Mouse (Mus musculus) liver, embryonic 14.5 days (tissue): ENCODE measurements around the gene Ccdc126. TPM values are rescaled to one million over a fixed set of nuclear protein-coding genes. Genes with fewer than 3 reads are reported as not detected.

Source experiments
- ATAC-seq: fragments of 200-750 bp; cut with Nextera tagmentation; 2 replicates; pipeline ENCODE4 v1.8.0; 2017; ENCODE audit warnings: moderate number of reproducible peaks, mild to moderate bottlenecking, moderate library complexity; ENCODE audit not compliant: insufficient read depth
- DNase-seq, 3 experiments: peaks; one replicate each; pipeline ENCODE4 v3.0.0-alpha.2; 2012 to 2013; ENCODE audit warnings: low read depth in 3 of 3, low spot score in 3 of 3
- H3K27ac ChIP-seq: fragments of 300-500 bp; sonication (generic); 2 replicates; pipeline ENCODE4 v1.5.1; 2014; ENCODE audit warnings: moderate library complexity, mild to moderate bottlenecking, control low read depth, inconsistent platforms
- H3K27me3 ChIP-seq: fragments of 300-500 bp; sonication (generic); 2 replicates; pipeline ENCODE4 v1.6.1; 2014; ENCODE audit warnings: mild to moderate bottlenecking, low read length, moderate library complexity; ENCODE audit not compliant: control insufficient read depth, insufficient read depth
- H3K36me3 ChIP-seq: fragments of 300-500 bp; sonication (generic); replicated peaks from 2 replicates; pipeline ENCODE4 v1.6.1; 2014; ENCODE audit warnings: low read depth; ENCODE audit not compliant: control insufficient read depth, insufficient read depth
- H3K4me1 ChIP-seq, 2 experiments: fragments of 200-500 bp in 1 of 2; fragments of 300-500 bp in 1 of 2; sonication (generic) in 1 of 2; replicated peaks; 2 replicates each; pipeline ENCODE4 v1.6.1; 2012 to 2014; ENCODE audit warnings: antibody characterized with exemption in 1 of 2, inconsistent platforms in 1 of 2, low read length in 1 of 2; ENCODE audit not compliant: control insufficient read depth in 2 of 2, insufficient read depth in 2 of 2
- H3K4me2 ChIP-seq: fragments of 300-500 bp; sonication (generic); 2 replicates; pipeline ENCODE4 v1.6.1; 2014; ENCODE audit warnings: low read depth, mild to moderate bottlenecking, control low read depth, moderate library complexity
- H3K4me3 ChIP-seq, 2 experiments: fragments of 200-500 bp in 1 of 2; fragments of 300-500 bp in 1 of 2; sonication (generic) in 1 of 2; 2 replicates each; pipeline ENCODE4 v1.5.1; 2012 to 2014; ENCODE audit warnings: low read depth in 2 of 2, low read length in 2 of 2, mild to moderate bottlenecking in 2 of 2, control low read depth in 1 of 2, inconsistent platforms in 1 of 2, moderate library complexity in 1 of 2; ENCODE audit not compliant: insufficient read depth in 1 of 2
- H3K9ac ChIP-seq: fragments of 300-500 bp; sonication (generic); replicated peaks from 2 replicates; pipeline ENCODE4 v1.6.1; 2014; ENCODE audit warnings: mild to moderate bottlenecking, control low read depth, moderate library complexity
- H3K9me3 ChIP-seq: fragments of 300-500 bp; sonication (generic); 2 replicates; pipeline ENCODE4 v1.6.1; 2016; ENCODE audit warnings: low read length, mixed read lengths; ENCODE audit not compliant: control insufficient read depth
- CTCF ChIP-seq: IDR thresholded peaks from 2 replicates; pipeline ENCODE4 v1.5.1; 2016; ENCODE audit warnings: antibody characterized with exemption, low read depth, control low read depth
- EP300 ChIP-seq: IDR thresholded peaks from 2 replicates; pipeline ENCODE4 v1.6.1; 2016; ENCODE audit warnings: antibody characterized with exemption, low read depth
- WGBS: fragments of 180-500 bp; shearing (Covaris S2); extraction: QIAGEN DNeasy Blood & Tissue Kit; methylation state at CpG from one replicate; pipeline ENCODE4 v1.1.7; 2014; ENCODE audit not compliant: insufficient replicate concordance; 5-methylcytosine and 5-hydroxymethylcytosine counted together
- polyA plus RNA-seq, 2 experiments: library from polyadenylated mRNA; depleted of rRNA in 1 of 2; stranded (reverse) in 1 of 2; unstranded in 1 of 2; fragments of >200 nt; fragmentation: Nextera tagmentation in 1 of 2; extraction: Ambion mirVana in 1 of 2; gene quantifications; 2 replicates each; pipeline versions ENCODE4 v1.2.1 to v1.2.3; 2012 to 2014

The Ccdc126 gene
- 0.79 and 1.4 TPM in 2 replicates for polyA plus RNA-seq (2012; rRNA removed)
- polyA plus RNA-seq (2014; fragmentation: Nextera tagmentation; extraction: Ambion mirVana), result 2.6 and 3.0 TPM in 2 replicates

- Histone ChIP-seq H3K4me2 (peak within 1 kb of the TSS; percentile 93), H3K9me3 (no peaks in the 10 kb centered on the region), H3K27ac (peak within 1 kb of the TSS; percentile 27; the same call in 1 of the 2 replicates), H3K27me3 (no peaks in the 10 kb centered on the region), H3K9ac (peak within 1 kb of the TSS; percentile 77), H3K4me3 (peak within 1 kb of the TSS; percentile 72 to 77), H3K36me3 (no peaks in the 10 kb centered on the region), H3K4me1 (peaks cover 0 to 4% of the 10 kb centered on the region in 2 experiments; a peak in 1 of 4 replicates)
- under 1% methylated on average over 47 of the region's 47 CpGs for WGBS
- TF ChIP-seq EP300, result no peak
- peak; percentile 70 for TF ChIP-seq CTCF
- DNase-seq, result peak; percentile 85 to 92 (median 88)
- peak; percentile 96 for ATAC-seq
Observed at GRCm38 (mm10) chr6:49318966-49319594, at the start of gene Ccdc126. Ccdc126 (plus strand) TSS chr6:49319274.

DNA sequence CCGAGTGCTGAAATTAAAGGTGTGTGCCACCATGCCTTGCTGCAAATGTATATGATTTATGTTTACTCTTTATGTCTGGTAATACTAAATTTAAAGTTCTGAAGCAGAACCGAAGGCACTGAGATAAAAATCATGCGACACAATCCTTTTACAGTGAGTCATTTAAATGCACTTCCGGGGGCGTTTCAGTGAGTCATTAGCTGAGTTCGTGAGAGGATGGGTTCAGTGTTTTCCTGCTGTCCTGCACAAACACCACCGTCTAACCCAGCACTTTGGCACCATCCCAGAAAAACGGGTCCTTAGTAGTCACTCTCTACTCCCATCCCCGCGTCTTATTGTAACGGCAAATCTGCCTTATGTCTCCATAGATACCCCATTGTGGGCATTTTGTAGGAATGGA lies 49.2 kb upstream of the Ccdc126 start:
- no peaks in the 10 kb centered on the region for H3K9me3 ChIP-seq
- H3K9ac ChIP-seq, result no peak overlapping the region
- no peaks in the 10 kb centered on the region for H3K27me3 ChIP-seq
- no peak for ATAC-seq
- 53% methylated on average over 11 of the region's 11 CpGs for WGBS
- no peak overlapping the region for H3K27ac ChIP-seq
- no peak for DNase-seq
- H3K4me1 ChIP-seq, result no peaks in the 10 kb centered on the region; a peak in 1 of 4 replicates
- H3K36me3 ChIP-seq, result no peaks in the 10 kb centered on the region
- H3K4me2 ChIP-seq, result no peak overlapping the region
- H3K4me3 ChIP-seq, result no peak overlapping the region
- no peak for TF ChIP-seq EP300
- no peak for TF ChIP-seq CTCF

DNA sequence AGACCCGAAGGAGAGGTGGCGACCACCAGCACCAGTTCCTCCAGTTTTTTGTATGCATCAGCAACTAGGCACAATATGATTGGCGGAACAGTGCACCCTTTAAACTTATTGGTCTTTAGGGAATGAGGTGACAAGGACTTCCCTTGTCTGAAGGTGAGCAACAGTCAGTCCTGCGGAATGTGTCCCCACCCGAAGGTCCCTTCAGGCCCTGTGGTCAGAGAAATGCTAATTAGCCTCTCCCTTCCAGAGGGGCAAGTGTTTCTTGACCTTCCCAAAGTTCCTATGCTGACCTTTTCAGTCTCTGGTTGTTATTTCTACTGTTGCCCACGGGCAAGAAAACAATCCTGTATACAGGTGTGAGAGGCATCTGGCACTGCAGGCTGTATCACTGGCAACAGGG lies 47.3 kb upstream of the Ccdc126 start:
- Histone ChIP-seq H3K9me3 (no peaks in the 10 kb centered on the region), H3K4me3 (no peak overlapping the region), H3K4me1 (no peaks in the 10 kb centered on the region; a peak in 1 of 4 replicates), H3K27ac (no peak overlapping the region), H3K9ac (no peak overlapping the region), H3K36me3 (no peaks in the 10 kb centered on the region), H3K27me3 (no peaks in the 10 kb centered on the region), H3K4me2 (no peak overlapping the region)
- ATAC-seq (no peak), DNase-seq (no peak)
- 55% methylated on average over 6 of the region's 6 CpGs for WGBS
- TF ChIP-seq EP300 (no peak), CTCF (no peak)

DNA sequence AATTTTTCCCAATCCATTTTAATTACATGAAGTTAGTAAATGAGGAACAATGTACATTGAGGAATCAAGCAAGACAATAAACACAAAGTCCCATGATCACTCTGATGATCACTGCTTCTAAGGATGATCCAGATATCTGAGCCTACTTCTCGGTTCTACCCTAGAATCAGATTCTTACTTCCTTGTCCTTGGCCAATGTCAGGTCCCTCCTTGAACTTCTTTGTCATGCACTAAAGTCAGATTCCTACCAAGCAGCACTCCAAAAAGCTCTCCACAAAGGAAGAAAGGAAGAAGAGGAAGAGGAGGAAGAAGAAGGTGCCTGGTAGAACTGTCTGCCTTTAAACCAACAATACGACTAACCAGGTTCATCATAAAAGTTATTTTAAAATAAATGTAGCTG lies 46.2 kb upstream of the Ccdc126 start:
- no peak for TF ChIP-seq EP300
- TF ChIP-seq CTCF, result no peak
- Histone ChIP-seq H3K36me3 (no peaks in the 10 kb centered on the region), H3K9ac (no peak overlapping the region), H3K4me2 (no peak overlapping the region), H3K4me3 (no peak overlapping the region), H3K27me3 (no peaks in the 10 kb centered on the region), H3K4me1 (no peaks in the 10 kb centered on the region), H3K9me3 (no peaks in the 10 kb centered on the region), H3K27ac (no peak overlapping the region)
- ATAC-seq (no peak), DNase-seq (no peak)
- 56% methylated on average over 2 of the region's 2 CpGs for WGBS

DNA sequence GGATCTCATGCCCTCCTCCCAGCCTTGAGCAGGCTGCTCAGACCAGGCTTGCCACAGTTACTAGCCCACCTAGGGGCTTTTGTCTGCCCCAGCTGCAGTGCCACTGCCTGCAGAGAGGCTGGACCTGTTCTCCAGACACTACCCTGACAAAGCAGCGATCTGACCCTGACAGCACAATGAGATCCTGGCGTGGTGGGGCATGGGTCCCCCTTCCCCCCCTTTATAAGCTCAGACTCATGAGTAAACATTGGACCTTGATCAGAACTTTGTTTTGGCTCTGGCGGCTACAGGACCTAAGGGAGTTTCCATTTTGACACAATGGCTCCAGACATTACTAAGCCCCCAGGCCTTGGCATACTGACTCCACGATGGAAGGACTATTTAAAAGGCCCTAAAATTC lies 45.1 kb upstream of the Ccdc126 start:
- TF ChIP-seq EP300 (no peak), CTCF (0 out of 2 replicates have a peak, but pooled peaks have one; percentile 3)
- no peak overlapping the region for H3K9ac ChIP-seq
- DNase-seq (no peak), ATAC-seq (no peak)
- H3K4me3 ChIP-seq, result no peak overlapping the region
- H3K4me2 ChIP-seq, result no peak overlapping the region
- 48% methylated on average over 4 of the region's 4 CpGs for WGBS
- H3K27me3 ChIP-seq, result no peaks in the 10 kb centered on the region
- H3K27ac ChIP-seq, result no peak overlapping the region
- H3K9me3 ChIP-seq, result no peaks in the 10 kb centered on the region
- no peaks in the 10 kb centered on the region for H3K4me1 ChIP-seq
- no peaks in the 10 kb centered on the region for H3K36me3 ChIP-seq
